Mouse (Mus musculus): ENCODE data around the gene Zfp526.
A peak's percentile ranks its signal among the peaks of the same experiment; 100 is the strongest.

GRCm38 (mm10) chr7:25181331-25181790 is 39.9 kb upstream of the Zfp526 start:
- peak; percentile 47 for TF ChIP-seq CTCF (IDR thresholded peaks at IDR 0.05; ENCODE audit: extremely low read depth, insufficient read depth, low read length)
- no peak for TF ChIP-seq POLR2A (IDR thresholded peaks at IDR 0.05; ENCODE audit: extremely low read depth, insufficient read depth, low read length)
